Mouse (Mus musculus) urinary bladder, postnatal 4 days (tissue): ENCODE measurements around the gene A030003K21Rik.
"Not testable (repeated sequence)": the region's sequence is repeated elsewhere in the genome, so short reads cannot be mapped to it uniquely, and the experiment has no call there.

Source experiments
- DNase-seq, 2 experiments: peaks; one replicate each; pipeline ENCODE4 v3.0.0; 2021 to 2022; ENCODE audit warnings: low spot score in 2 of 2

The A030003K21Rik gene

DNA sequence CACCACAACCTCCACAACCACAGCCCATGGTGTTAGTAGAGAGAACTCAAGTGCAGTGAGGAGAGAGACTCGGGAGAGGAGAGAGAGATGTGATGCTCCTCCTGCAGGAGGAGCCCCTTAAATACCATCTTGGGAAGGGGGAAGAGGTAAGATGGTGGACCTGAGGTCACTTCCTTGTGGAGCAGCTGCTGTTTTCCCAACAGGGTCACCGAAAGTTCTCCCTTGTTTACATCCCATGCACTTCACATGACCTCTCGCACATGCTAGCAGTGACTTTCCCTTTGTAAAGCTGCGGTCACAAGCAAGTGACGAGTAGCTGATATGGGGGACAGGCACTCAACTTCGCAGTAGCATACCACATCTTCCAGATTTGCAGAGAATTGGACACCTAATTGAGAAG lies at the start of gene A030003K21Rik:
TSS of gene A030003K21Rik (minus strand) at position 94 of the 400 bp plus-strand sequence.
- not testable (repeated sequence) for DNase-seq

DNA sequence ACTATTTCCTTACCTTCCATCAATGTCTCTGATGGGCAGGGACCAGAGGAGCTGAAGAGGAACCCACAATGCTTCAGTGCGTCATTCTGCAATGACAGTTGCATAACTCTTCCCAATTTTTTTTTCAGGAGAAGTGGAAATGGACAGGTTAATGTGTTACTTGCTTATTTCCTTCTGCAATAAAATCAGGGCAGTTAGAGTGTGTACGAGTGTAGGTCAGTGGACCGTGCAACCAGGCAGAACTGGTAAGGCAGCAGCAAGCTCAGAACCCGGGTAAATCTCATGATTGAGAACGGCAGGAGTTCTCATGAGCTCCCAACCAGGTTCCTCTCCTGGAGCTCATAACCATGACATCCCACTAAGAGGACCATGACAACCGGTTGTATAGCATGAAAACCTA lies 48.9 kb upstream of the A030003K21Rik start:
- no peak for DNase-seq

DNA sequence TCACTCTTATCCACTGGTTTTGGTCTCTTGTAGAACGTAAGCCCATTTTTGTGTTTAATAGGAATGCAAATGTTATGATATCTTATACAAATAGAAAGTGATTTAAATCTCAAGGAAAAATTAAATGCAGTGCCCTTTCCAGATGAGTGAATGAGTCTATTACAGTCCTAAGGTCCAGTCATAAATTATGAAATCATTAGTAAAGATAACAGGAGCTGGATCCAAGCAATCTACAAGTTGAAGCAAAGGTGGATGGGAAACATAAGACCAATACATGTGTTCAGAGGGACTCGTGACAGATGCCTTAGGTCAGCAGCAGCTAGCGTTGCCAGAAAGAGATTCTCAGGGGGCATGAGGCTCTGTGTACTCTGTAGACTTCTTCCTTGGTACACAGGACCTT lies 48.4 kb upstream of the A030003K21Rik start:
- no peak for DNase-seq

DNA sequence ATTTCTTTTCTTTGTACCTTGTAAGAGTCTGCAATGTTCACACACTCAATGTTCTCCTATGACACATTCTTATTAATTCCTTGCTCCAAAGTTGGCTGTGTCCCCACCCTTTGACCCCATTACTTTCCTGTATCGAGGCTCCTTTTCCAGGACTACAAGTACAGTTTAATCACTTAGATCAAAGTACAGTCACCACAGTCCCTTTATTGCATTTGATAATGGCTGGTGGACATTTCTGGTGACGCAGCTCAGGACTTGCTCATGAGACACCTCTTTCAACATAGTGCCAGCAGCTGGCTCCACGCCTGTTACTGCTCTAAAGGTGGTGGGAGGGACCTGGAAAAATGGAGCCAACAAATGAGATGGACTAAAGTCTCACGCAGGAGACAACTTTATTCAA lies 47.9 kb upstream of the A030003K21Rik start:
- DNase-seq = no peak

DNA sequence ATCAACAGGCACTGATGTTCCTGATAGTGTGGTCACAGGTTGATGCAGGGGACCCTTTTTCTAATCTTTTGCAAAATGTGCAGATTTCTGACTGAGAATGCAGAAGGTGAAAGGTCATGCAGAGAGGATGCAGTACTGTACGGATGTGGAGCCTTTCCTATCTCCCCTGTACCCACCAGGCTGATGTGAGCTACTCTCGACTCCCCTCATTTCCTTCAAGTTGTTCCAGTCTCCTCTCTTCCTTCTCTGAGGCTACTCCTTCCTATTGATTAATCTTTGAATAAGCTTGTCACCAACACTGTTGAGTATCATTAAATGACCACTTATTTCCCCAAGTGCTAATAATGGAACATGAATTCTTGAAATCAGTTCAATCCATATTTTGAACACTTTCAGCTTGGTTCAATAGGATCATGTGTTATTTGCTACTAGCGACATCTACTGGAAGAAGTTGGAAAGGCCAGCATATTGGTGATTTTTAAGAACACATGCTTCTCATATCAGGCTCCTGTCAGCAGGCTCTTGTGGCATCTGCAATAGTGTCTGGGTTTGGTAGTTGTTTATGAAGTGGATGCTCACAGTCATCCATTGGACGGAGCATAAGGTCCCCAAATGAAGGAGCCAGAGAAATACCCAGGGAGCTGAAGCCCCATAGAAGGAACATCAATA lies 44.5 kb upstream of the A030003K21Rik start:
- DNase-seq = no peak

DNA sequence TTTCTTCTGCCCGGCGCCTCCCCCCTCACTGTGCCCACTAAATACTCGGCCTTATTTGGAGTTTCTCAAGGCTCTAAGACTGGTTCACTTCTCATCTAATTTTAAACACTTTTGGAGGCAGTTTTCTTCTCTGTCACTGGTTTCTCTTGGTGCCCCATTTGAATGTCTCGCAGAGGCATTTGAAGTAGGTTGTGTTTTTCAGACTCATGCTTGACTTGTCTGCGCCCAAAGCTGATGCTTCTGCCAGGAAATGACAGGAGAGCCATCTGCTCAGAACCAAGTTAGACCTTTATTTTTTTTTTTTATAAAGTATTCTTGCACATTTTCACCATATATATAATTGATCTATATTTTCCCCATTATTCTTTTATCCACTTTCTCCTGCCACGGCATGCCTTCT lies 43.5 kb upstream of the A030003K21Rik start:
- DNase-seq = no peak

DNA sequence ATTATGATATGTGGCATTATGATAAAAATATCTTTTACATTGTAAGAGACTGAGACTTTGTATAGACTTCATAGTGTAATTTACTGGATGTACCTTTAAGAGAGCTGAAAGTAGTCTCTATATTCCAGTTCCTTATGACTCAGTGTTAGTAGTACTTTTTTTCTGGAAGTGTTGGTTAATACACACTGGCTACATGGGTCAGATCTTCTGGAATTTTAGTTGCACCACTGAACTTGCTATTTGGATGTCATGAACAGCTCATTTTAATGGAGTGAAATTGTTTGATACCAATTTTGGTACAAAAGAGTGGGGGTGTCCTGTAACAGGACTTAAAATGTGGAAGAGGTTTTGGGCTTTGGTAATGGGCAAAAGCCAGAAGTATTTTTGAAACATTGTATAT lies 34.7 kb upstream of the A030003K21Rik start:
- no peak for DNase-seq

DNA sequence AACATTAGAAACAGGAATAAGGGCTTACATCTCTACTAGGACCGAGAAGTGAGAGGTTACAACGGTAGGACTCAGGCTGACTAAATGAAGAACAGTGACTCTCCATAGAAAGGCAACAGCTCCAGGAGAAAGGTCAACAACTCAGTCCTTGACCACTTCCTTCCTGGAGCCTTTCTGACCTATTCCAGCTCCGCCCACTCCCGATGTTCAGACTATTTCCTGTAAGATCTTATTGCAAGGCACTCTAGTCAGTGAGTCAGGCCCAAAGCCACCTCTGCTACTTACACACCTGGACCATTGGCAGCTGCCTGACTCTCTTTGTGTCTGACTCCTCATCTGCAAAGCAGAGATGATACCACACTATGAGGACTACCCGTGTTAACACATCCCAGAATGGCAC lies 32.6 kb upstream of the A030003K21Rik start:
- DNase-seq = no peak

DNA sequence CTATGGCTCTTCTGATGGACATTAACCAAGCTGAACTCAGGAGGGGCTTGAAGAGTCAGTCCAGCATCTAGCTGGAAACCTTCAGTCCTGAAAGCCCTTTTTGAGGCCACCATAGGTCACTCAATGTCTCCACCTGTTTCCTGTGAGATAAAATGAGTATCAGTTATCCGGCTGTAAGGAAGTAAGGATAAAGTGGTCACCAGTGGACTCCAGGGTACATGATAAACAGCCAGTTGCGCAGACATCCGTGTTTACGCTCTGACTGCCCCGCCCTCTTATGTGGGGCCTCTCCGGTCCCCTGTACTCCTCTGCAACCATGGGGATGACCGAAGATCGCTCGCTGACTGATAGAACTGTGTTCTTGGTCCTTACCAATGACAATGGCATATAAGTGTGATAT lies 31.2 kb upstream of the A030003K21Rik start:
- DNase-seq = no peak

DNA sequence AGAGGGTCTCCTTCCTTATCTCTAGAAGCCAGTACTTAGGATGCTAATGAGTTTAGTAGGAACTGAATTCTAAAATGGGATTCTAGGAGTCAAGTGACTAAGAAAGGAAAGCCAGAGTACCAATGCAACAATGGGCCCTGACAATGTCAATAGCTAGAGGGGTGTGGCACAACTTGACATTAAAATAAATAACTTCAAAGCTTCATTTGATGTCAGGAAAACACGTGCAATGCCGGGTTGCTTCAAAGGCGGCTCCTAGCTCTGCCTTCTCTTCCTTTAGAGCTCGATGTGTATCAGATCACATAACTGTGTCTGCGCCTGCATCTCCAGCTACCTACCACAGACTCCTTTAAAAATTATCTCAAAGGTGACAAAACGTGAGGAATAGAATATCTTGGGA lies 30.7 kb upstream of the A030003K21Rik start:
- DNase-seq = no peak

DNA sequence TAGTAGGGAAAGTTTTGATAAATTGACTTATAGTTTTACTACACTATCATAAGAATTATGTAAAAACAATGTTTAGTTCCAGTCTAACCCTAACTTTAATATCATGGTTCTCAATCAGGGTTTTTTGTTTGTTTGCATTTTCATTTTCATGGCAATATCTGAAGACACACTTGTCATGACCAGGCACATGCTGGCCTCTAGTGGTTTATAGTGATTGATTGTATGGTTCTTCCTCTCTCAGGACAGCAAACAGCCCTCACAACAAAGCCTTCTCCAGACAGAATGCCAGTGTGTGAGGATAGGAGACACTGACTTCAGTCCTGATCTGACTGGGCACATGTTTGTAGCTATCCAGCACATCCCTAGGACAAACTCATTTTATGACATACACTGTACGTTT lies 30.1 kb upstream of the A030003K21Rik start:
- DNase-seq = no peak

DNA sequence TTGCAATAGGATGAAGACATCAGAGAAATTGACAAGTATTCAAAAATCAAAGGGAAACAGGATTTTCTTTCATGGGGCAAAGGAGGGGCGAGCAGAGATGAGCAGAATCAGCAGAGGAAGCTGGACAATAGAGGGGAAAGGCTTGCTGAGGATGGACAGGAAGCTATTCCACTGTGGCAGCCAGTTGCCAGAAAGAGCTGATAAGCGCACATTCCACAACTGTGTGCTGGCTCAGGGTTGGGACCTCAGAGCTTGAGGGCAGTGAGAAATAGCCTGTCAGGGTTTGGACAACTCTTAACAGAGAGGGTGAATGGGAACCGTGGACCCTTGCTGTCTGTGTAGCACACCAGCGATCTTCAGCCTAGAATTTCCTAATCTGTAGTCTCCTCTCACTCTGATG lies 28.9 kb upstream of the A030003K21Rik start:
- DNase-seq = no peak

DNA sequence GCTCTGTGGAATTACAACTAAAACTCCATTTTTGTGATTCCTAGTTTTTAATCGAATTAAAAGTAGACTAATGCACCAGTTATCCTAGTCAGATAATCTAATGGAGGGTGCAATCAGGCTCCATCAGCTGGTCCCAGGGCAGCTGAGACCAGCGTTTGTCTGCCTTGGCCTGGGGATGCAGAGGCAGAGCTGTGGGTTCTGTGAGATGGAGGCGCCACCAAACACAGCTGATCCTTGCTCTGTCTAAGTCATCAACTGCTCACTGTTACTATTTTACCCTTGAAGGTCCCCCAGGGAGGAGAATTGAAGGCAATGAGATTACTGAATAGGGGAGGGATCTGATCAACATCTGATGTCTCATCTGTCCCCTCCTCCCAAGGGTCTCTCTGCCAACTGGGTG lies 23.2 kb upstream of the A030003K21Rik start:
- DNase-seq = no peak

DNA sequence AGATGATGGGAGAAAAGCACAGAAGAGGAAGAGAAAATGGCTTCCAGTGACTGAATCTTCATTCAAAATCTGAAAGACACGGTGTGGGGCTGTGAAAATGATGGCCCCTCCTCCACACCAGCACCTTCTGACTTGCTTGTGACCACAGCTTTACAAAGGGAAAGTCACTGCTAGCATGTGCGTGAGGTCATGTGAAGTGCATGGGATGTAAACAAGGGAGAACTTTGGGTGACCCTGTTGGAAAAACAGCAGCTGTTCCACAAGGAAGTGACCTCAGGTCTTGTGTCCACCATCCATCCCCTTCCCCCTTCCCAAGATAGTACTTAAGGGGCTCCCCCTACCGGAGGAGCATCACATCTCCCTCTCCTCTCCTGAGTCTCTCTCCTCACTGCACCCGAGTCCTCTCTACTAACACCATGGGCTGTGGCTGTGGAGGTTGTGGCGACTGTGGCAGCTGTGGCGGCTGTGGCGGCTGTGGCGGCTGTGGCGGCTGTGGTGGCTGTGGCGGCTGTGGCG lies 16.7 kb upstream of the A030003K21Rik start, which contains the start of gene Gm47955:
TSS of gene Gm47955 (plus strand) at position 417 of the 516 bp plus-strand sequence.
- no peak for DNase-seq

DNA sequence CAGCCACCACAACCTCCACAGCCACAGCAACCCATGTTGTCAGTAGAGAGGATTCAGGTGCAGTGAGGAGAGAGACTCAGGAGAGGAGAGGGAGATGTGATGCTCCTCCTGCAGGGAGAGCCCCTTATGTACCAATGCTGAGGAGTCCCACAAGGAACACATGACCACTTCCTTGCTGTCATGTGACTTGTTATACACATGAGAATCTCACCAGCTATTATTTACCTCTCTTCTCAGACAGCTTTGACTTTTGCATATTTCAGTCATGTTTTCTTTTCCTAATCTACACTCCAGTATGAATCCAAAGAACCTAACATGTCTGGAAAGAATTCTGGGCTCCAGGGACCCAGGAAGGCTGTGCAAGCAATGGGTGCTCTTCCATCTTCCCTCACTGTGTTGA lies 12.7 kb upstream of the A030003K21Rik start, which contains the start of gene Gm7544:
TSS of gene Gm7544 (minus strand) at position 101 of the 400 bp plus-strand sequence.
- not testable (repeated sequence) for DNase-seq

DNA sequence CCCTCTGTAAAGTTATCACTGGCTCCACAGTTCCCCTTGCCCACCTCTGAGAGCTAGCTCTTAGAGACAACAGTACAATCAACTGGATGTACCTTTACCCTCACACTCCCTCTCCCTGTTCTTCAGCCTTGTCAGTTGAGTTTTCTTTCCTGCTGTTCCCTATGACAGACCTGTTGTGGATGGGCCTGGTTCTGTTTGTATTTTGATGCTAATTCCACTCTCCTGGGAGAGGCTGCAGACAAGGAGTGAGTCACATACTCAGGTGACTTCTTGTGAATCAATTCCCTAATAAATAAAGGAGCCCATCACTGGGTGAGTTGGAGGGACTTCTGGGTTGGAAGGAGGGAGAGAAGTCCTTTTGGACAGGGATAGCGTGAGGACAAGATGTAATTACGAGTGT lies 5.4 kb upstream of the A030003K21Rik start:
- DNase-seq = no peak

DNA sequence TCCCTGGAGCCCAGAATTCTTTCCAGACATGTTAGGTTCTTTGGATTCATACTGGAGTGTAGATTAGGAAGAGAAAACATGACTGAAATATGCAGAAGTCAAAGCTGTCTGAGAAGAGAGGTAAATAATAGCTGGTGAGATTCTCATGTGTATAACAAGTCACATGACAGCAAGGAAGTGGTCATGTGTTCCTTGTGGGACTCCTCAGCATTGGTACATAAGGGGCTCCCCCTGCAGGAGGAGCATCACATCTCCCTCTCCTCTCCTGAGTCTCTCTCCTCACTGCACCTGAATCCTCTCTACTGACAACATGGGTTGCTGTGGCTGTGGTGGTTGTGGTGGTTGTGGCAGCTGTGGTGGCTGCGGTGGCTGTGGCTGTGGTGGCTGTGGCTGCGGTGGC lies 2.8 kb upstream of the A030003K21Rik start:
- not testable (repeated sequence) for DNase-seq

DNA sequence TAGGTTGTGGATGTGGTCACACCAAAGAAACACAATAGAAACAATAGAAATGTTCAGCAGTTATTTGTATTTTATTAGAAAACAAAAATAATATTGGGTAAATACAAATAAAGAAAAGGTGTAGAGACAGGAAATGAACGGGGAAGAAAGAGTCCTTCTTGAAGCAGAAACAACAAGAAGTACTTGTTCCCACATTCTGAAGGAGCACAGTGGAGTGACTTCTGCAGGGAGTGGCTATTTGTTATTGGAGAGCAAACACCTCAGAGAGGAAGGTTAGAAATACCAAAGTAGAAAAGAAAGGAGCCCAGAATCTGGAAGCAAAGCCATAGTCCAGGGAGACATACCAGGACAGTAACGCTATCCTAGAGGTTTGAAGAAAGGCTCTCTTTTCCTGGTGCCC lies 683 bp downstream of the A030003K21Rik start:
- DNase-seq = not testable (repeated sequence)

DNA sequence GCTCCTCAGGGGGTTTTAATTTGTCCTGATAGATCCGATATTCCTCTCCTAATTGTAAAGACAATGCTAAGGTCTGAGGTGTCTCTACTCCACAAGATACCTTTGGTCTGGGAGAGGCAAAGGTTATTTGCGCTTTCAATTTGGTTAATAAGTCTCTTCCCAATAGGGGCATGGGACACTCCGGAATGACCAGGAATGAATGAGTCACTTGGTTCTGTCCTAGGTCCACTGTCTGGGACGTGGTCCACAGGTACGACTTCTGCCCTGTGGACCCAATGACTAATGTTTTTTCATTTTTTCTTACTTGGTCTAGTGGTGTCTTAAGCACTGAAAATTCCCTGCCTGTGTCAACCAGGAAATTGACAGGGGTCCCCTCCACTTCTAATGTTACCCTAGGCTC lies 4.5 kb downstream of the A030003K21Rik start:
- no peak for DNase-seq

DNA sequence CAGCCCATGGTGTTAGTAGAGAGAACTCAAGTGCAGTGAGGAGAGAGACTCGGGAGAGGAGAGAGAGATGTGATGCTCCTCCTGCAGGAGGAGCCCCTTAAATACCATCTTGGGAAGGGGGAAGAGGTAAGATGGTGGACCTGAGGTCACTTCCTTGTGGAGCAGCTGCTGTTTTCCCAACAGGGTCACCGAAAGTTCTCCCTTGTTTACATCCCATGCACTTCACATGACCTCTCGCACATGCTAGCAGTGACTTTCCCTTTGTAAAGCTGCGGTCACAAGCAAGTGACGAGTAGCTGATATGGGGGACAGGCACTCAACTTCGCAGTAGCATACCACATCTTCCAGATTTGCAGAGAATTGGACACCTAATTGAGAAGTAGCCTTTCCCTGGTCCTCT lies 11.9 kb downstream of the A030003K21Rik start, which contains the start of gene Gm6217:
TSS of gene Gm6217 (minus strand) at position 74 of the 400 bp plus-strand sequence.
- DNase-seq = not testable (repeated sequence)

DNA sequence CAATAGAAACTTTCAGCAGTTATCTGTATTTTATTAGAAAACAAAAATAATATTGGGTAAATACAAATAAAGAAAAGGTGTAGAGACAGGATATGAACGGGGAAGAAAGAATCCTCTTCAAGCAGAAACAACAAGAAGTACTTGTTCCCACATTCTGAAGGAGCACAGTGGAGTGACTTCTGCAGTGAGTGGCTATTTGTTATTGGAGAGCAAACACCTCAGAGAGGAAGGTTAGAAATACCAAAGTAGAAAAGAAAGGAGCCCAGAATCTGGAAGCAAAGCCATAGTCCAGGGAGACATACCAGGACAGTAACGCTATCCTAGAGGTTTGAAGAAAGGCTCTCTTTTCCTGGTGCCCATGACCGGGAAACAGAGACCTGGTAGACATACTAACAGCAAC lies 12.6 kb downstream of the A030003K21Rik start:
- not testable (repeated sequence) for DNase-seq

DNA sequence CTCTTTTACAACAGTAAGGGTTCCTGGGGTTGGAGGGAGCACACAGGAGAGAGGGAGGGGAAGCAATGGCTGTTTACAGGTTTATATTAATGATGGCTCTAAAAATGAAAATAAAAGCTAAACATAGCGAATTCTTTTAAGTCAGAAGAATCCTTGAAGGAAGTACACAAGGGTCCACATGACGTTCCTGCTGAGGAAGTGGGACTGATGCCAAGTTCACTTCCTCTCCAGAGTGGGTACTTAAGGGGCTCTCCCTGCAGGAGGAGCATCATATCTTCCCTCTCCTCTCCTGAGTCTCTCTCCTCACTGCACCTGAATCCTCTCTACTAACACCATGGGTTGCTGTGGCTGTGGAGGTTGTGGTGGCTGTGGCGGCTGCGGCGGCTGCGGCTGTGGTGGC lies 18.5 kb downstream of the A030003K21Rik start, which contains the start of gene A030014E15Rik:
TSS of gene A030014E15Rik (plus strand) at position 268 of the 400 bp plus-strand sequence.
- no peak for DNase-seq

DNA sequence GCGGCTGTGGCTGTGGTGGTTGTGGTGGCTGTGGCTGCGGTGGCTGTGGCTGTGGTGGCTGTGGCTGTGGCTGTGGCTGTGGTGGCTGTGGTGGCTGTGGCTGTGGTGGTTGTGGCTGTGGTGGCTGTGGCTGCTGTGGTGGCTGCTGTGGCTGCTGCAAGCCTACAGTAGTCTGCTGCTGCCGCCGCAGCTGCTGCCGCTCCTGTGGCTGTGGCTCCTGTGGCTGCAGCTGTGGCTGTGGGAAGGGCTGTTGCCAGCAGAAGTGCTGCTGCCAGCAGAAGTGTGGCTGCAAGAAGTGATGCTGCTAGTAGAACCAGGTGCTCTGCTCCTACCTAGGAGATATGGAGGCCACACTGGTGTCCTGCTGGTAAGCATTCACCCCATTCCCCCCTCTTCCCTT lies 29.8 kb downstream of the A030003K21Rik start:
- not testable (repeated sequence) for DNase-seq
